Mouse (Mus musculus): ENCODE data around the gene Ipmk. TPM values are rescaled to one million over a fixed set of nuclear protein-coding genes. Genes with fewer than 3 reads are reported as not detected.
A peak's percentile ranks its signal among the peaks of the same experiment; 100 is the strongest.

Ipmk gene
- total RNA-seq, 2 experiments from 2014 or later, result 10.8 to 11.8 TPM

DNA sequence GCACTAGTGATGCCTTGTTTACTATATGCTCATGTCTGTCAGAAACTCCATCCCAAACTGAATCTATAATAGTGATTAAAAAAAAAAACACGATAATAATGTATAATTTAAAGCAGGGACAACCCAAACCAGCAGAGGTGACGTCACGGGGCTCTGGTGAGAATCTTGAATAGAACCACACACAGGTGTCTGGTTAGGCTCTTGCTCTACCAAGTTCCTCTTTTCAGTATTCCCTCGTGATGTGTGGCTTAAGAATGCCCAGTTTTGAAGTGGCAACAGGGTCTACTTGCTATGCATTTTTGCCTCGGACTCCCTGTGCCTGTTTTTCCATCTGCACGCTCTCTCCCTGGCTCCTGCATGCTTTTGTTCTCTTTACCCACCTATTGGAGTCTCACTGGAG, 124.5 kb downstream of the Ipmk start:
- no peak for DNase-seq
- intact Hi-C loops (cut with DNase I; ENCODE audit: low total_unique reads), result no loop called here

DNA sequence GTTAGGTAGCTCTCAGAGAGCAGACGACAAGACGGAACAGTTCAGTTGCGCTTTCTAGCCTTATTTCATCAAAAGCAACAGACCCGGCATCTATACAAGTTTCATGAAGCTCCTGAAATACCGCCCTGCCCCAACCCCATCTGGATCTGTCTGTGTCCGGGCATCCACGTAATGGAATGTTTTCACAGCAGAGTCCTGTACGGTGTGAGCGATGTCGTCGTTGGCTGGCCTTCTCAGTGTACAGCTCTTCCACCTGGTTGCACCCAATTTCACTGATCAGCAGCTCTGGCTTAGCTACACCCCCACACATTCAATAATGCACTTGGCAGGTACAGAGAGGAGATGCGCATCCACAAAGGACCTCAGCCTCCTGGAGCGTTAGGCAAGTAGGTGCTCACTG, 126.0 kb downstream of the Ipmk start:
- intact Hi-C loops (cut with DNase I; ENCODE audit: low total_unique reads), result no loop called here

DNA sequence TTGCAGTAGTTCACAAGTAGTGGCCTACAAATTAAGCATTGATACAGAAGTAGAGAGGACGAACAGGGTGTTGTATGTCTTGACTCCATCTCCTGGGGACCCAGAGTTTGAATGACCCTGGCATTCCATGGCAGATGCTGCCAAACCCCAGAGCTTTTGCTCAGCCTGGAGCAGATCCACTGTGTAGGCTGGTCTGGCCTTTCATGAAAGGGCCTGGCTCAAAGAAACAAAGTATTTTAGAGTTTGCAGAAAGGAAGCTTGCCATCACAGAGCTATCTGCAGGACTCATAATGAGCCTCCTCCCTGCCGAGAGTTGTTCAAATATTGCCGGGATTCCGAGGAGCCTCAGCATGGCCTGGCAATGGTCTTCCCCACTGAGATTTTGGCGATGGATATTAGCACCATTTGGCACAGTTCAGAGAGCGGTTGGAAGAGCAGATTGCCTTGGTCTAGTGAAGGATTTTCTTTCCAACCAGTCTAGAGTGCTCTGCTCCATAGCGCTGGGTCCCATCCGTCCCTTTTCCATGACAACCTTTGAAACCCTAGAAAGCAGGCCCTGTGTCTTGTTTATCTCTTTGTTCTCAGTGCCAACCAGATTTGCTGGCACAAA, 129.0 kb downstream of the Ipmk start:
- DNase-seq, result no peak
- intact Hi-C loops (cut with DNase I; ENCODE audit: low total_unique reads), result no loop called here

More for the DNA sequence above, 126.0 kb downstream of the Ipmk start:
- no peak for DNase-seq

DNA sequence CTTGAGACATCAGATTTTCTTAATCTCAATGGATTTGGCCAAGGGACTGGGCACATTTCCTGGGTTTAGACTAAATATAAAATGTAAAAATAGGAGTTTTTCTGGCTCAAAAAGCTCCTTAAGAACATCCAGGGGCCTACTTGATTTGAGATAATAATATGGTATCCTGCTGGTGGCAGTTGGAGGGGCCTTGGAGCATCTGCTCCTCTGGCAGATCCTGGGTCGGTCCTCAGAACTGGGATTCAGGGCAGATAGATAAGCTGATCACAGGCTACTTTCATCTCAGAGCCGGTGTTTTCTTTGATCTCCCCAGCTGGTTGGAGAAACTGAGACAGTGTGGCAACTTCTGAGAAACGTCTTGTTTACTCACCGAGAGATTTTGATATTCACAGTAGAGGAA, 129.6 kb downstream of the Ipmk start:
- intact Hi-C loops (cut with DNase I; ENCODE audit: low total_unique reads), result no loop called here
- DNase-seq, result no peak

DNA sequence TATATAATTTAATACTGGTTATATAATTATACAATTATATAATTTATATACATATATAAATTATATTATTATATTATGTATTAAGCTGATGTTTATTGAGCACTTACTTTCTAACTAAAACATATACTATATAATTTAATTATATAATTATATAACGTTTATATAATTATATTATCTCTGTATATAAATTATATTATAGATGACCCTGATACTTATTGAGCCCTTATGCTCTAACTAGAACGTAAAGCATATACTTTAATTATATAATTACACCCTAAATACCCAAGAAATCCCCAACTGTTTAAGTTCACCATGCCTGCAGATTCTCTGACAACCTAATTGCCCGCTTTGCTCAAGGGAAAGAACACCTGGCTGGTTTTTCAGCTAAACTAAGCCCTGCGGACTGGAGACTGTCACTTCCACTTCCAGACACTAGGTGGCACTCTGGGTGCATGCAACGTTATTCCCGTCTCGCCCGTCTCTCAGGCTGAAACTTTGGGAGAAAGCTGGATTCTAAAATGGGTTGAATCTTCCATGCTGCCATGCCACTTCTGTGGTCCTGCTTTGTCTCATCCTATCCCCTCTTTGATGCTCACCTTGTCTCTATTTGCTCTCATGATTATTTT, 132.2 kb downstream of the Ipmk start:
- DNase-seq, result peak; percentile 55
- intact Hi-C loops (cut with DNase I; ENCODE audit: low total_unique reads), result no loop called here

Other genes with a start within 250 kb of the Ipmk start
- 10 to 100 TPM; 18.6 to 20.6 TPM for gene Bicc1, start 188.1 kb upstream of the Ipmk start, total RNA-seq (2021)
- 10 to 100 TPM; 48.1 to 51.2 TPM for gene Tfam, start 109.5 kb upstream of the Ipmk start, total RNA-seq (2021)
- gene Ube2d1, start 62.5 kb upstream of the Ipmk start, total RNA-seq (2021), result 100 to 1,000 TPM; 150 to 153 TPM
- 100 to 1,000 TPM; 130 to 134 TPM for gene Cisd1, start 2.8 kb upstream of the Ipmk start, total RNA-seq (2021)

Data from gastrocnemius, postnatal 14 days (tissue).